Mouse (Mus musculus) olfactory bulb, adult 2 months (tissue): ENCODE measurements at regions not wholly inside any gene's neighbourhood (a gene's known extent, or its start where the extent isn't known, plus 50 kb on each side); places are given as distances from the start of the nearest gene placed in this dataset.

ENCODE experiments used
- H3K27ac ChIP-seq: fragments of 200-500 bp; 2 replicates; pipeline ENCODE4 v1.5.1; 2012; ENCODE audit warnings: low read depth, low read length; ENCODE audit not compliant: insufficient read depth
- H3K4me1 ChIP-seq: fragments of 200-500 bp; 2 replicates; pipeline ENCODE4 v1.6.1; 2012; ENCODE audit warnings: low read length; ENCODE audit not compliant: control insufficient read depth, insufficient read depth
- H3K4me3 ChIP-seq: fragments of 200-500 bp; 2 replicates; pipeline ENCODE4 v1.5.1; 2012; ENCODE audit warnings: mild to moderate bottlenecking, low read depth, low read length, moderate library complexity; ENCODE audit not compliant: insufficient read depth
- CTCF ChIP-seq: fragments of 200-500 bp; IDR thresholded peaks from 2 replicates; pipeline ENCODE4 v1.5.1; 2012; ENCODE audit warnings: low read depth, mild to moderate bottlenecking, low read length, moderate library complexity; ENCODE audit not compliant: insufficient read depth
- POLR2A ChIP-seq: fragments of 200-500 bp; IDR thresholded peaks from 2 replicates; pipeline ENCODE4 v1.6.1; 2012; ENCODE audit warnings: mild to moderate bottlenecking, low read depth, low read length, moderate library complexity; ENCODE audit not compliant: insufficient read depth
- WGBS: fragments of 180-500 bp; shearing (Covaris S2); methylation state at CpG from one replicate; pipeline ENCODE4 v1.1.7; 2018; 5-methylcytosine and 5-hydroxymethylcytosine counted together

- Histone ChIP-seq H3K4me1 (peaks cover 9% of the 10 kb centered on the region), H3K4me3 (no peak overlapping the region), H3K27ac (no peak overlapping the region)
- 82% methylated on average over 8 of the region's 8 CpGs for WGBS
- TF ChIP-seq CTCF (no peak), POLR2A (no peak)
These were observed 282.1 kb upstream of the Zdhhc25 start for GRCm38 (mm10) chr15:88318048-88318447.

DNA sequence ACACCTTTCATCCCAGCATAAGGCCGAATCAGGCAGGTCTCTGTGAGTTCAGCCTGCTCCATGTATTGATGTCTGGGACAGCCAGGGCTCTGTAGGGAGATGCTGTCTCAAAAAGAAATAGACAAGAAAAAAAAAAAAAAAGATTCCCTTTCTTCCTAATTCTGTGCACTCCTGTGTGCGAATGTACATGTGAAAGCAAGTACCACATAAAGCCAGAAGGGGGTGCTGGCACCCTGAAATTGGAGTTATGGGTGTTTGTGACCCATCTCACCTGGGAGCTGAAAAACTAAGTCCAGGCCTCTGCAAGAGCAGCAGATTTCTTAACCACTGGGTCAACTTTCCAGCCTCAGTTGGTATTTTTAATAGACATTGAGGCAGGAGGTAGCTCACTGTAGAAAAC, 280.6 kb upstream of the Zdhhc25 start:
- no peak overlapping the region for H3K4me3 ChIP-seq
- H3K4me1 ChIP-seq: peaks cover 7% of the 10 kb centered on the region
- no peak overlapping the region for H3K27ac ChIP-seq
- 96% methylated on average over 2 of the region's 2 CpGs for WGBS
- TF ChIP-seq POLR2A: no peak

GRCm38 (mm10) chr15:88323584-88324375, 276.3 kb upstream of the Zdhhc25 start:
- Histone ChIP-seq H3K4me3 (no peak overlapping the region), H3K4me1 (0 out of 2 replicates have a peak, but pooled peaks cover 2% of the 10 kb centered on the region), H3K27ac (no peak overlapping the region)
- no peak for TF ChIP-seq POLR2A
- no peak for TF ChIP-seq CTCF
- 68% methylated on average over 16 of the region's 16 CpGs for WGBS

DNA sequence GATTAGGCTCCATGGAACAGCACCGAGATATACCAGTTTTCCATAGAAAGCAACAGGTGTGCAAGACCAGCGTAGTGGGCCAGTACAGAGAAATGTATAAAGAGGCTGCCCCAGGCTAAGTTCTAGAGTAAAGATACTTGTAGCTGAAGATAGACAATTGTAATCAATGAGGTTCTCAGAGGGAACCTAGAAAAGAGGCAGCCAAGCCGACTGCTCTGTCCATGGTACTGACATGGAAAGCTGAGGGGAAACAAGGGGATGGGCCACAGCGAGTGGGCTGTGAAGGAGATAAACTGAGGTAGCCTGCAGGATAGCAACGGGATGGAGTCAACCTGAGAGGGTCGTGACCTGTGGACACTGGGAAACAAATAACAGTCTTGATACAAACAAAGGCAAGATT, 275.0 kb upstream of the Zdhhc25 start:
- no peak overlapping the region for H3K4me3 ChIP-seq
- 0 out of 2 replicates have a peak, but pooled peaks cover 2% of the 10 kb centered on the region for H3K4me1 ChIP-seq
- TF ChIP-seq CTCF (no peak), POLR2A (no peak)
- 67% methylated on average over 6 of the region's 6 CpGs for WGBS
- no peak overlapping the region for H3K27ac ChIP-seq

DNA sequence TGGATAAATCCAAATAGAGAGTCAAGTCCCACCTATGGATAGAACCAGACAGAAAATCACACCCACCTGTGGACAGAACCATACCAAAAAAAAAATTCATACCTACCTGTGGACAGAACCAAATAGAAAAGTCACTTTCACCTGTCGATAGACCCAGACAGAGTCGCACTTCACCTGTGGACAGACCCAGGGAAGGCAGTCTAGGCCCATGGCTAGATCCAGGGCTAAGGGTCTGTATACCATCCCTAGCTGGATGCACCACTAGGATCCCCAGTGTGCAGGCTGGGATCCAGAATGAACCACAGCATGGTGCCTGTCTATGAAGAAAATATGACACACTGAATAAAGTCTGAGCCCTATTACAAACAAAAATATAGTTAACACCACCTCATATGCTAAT, 246.9 kb upstream of the Zdhhc25 start:
- no peak overlapping the region for H3K4me3 ChIP-seq
- TF ChIP-seq POLR2A (no peak), CTCF (no peak)
- 96% methylated on average over 2 of the region's 2 CpGs for WGBS

GRCm38 (mm10) chr15:88360375-88361035, 239.6 kb upstream of the Zdhhc25 start:
- no peak overlapping the region for H3K4me3 ChIP-seq
- no peak for TF ChIP-seq POLR2A
- TF ChIP-seq CTCF: no peak
- H3K27ac ChIP-seq: no peak overlapping the region
- WGBS: 33% methylated on average over 12 of the region's 12 CpGs
- H3K4me1 ChIP-seq: peaks cover 6% of the 10 kb centered on the region; the same call in 1 of the 2 replicates

More for the DNA sequence above, 246.9 kb upstream of the Zdhhc25 start:
- Histone ChIP-seq H3K27ac (no peak overlapping the region), H3K4me1 (peaks cover 9% of the 10 kb centered on the region)

- 65% methylated on average over 5 of the region's 5 CpGs for WGBS
- H3K4me3 ChIP-seq: no peak overlapping the region
- peaks cover 6% of the 10 kb centered on the region; the same call in 1 of the 2 replicates for H3K4me1 ChIP-seq
- H3K27ac ChIP-seq: no peak overlapping the region
- TF ChIP-seq POLR2A (no peak), CTCF (no peak)
These were observed 238.8 kb upstream of the Zdhhc25 start for GRCm38 (mm10) chr15:88361351-88361750.

DNA sequence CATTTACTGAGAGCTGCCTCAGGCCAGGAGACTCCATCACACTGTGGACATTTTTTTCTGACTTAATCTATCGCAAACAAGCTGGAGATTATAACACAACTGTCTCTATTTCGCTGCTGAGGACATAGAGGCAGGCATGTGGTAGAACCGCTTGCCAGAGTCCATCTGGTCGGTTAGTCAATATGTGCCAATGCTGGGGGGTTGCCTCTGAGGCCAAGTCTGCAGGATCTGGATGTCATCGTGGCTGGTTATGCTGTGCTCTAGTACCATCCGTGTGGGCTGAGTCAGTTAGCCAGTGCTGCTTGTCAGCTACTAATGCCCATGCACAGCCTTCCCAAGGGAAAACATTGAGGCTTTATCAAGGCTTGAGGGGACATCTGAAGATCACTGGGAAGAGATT, 237.1 kb upstream of the Zdhhc25 start:
- WGBS: 83% methylated on average over 6 of the region's 6 CpGs
- Histone ChIP-seq H3K27ac (no peak overlapping the region), H3K4me1 (peaks cover 6% of the 10 kb centered on the region; the same call in 1 of the 2 replicates), H3K4me3 (no peak overlapping the region)
- no peak for TF ChIP-seq CTCF

DNA sequence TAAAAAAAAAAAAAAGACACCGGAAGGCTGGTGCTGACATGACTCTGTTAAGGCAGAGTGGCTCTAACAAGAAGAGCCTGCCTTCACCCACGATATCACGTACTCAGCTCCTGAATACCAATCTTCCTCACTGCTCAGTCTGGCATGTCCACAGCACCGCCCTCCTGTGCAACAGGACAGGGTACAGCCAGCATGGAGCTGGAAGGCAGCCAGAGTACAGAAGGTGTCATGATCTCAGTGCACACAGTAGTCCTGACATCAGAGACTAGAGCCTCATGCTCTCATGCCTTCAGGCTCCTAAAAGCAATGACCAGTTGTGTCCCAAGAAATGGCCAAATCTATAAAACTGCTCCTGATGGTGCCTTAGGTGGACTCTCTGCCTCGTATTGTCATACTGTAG, 229.7 kb upstream of the Zdhhc25 start:
- TF ChIP-seq POLR2A (no peak), CTCF (no peak)
- H3K27ac ChIP-seq: no peak overlapping the region

More for the DNA sequence above, 229.7 kb upstream of the Zdhhc25 start:
- Histone ChIP-seq H3K4me1 (peaks cover 2% of the 10 kb centered on the region), H3K4me3 (no peak overlapping the region)
- 89% methylated on average over 5 of the region's 5 CpGs for WGBS
